Mouse (Mus musculus) hindbrain, embryonic 13.5 days (tissue): ENCODE results near the gene Polr2l. TPM values are rescaled to one million over a fixed set of nuclear protein-coding genes. Genes with fewer than 3 reads are reported as not detected.

ENCODE experiments used
- polyA plus RNA-seq: library from polyadenylated mRNA; unstranded; fragments of >200 nt; fragmentation: Nextera tagmentation; extraction: Ambion mirVana; gene quantifications from 2 replicates; pipeline ENCODE4 v1.2.1, GENCODE M21; 2015

Polr2l gene
- polyA plus RNA-seq, 1 experiment from 2014 or later = 88.1 TPM

Other genes starting within 250 kb of the Polr2l start
- 77.1 and 78.9 TPM in 2 replicates for gene Phrf1, start 246.3 kb downstream of the Polr2l start, polyA plus RNA-seq
- 1.2 and 1.3 TPM in 2 replicates for gene Irf7, start 208.7 kb downstream of the Polr2l start, polyA plus RNA-seq
- not detected in 2 replicates for gene Cdhr5, start 198.3 kb downstream of the Polr2l start, polyA plus RNA-seq
- gene Sct, start 196.0 kb downstream of the Polr2l start, polyA plus RNA-seq = 1.5 and 3.2 TPM in 2 replicates
- 0.68 and 0.70 TPM in 2 replicates for gene Drd4, start 183.1 kb downstream of the Polr2l start, polyA plus RNA-seq
- gene Deaf1, start 147.4 kb downstream of the Polr2l start, polyA plus RNA-seq = 138 and 157 TPM in 2 replicates
- gene Tmem80, start 147.4 kb downstream of the Polr2l start, polyA plus RNA-seq = 67.7 and 74.7 TPM in 2 replicates
- 0.65 and 1.4 TPM in 2 replicates for gene Eps8l2, start 136.3 kb downstream of the Polr2l start, polyA plus RNA-seq
- gene Taldo1, start 82.9 kb downstream of the Polr2l start, polyA plus RNA-seq = 333 and 346 TPM in 2 replicates
- 57.4 and 58.5 TPM in 2 replicates for gene Gatd1, start 61.0 kb downstream of the Polr2l start, polyA plus RNA-seq
- 68.3 and 73.4 TPM in 2 replicates for gene Cend1, start 45.6 kb downstream of the Polr2l start, polyA plus RNA-seq
- 71.3 and 76.3 TPM in 2 replicates for gene Slc25a22, start 37.2 kb downstream of the Polr2l start, polyA plus RNA-seq
- 4.9 and 5.7 TPM in 2 replicates for gene Pidd1, start 31.1 kb downstream of the Polr2l start, polyA plus RNA-seq
- gene Rplp2, start 27.8 kb downstream of the Polr2l start, polyA plus RNA-seq = 771 and 809 TPM in 2 replicates
- gene Pnpla2, start 19.9 kb downstream of the Polr2l start, polyA plus RNA-seq = 18.7 TPM in 2 replicates
- gene Cracr2b, start 14.0 kb downstream of the Polr2l start, polyA plus RNA-seq = 6.9 and 7.2 TPM in 2 replicates
- gene Cd151, start 7.7 kb downstream of the Polr2l start, polyA plus RNA-seq = 18.4 and 19.3 TPM in 2 replicates
- gene Tspan4, start 108 bp upstream of the Polr2l start, polyA plus RNA-seq = 34.1 and 35.5 TPM in 2 replicates
- gene Chid1, start 64.7 kb upstream of the Polr2l start, polyA plus RNA-seq = 36.6 and 45.5 TPM in 2 replicates
- 105 and 111 TPM in 2 replicates for gene Ap2a2, start 87.0 kb upstream of the Polr2l start, polyA plus RNA-seq
- 0.21 and 0.23 TPM in 2 replicates for gene Muc6, start 180.2 kb upstream of the Polr2l start, polyA plus RNA-seq
- 0.14 and 0.38 TPM in 2 replicates for gene Muc2, start 215.2 kb upstream of the Polr2l start, polyA plus RNA-seq